Mouse (Mus musculus): ENCODE measurements at regions not wholly inside any gene's neighbourhood (a gene's known extent, or its start where the extent isn't known, plus 50 kb on each side); places are given as distances from the start of the nearest gene placed in this dataset.
A peak's percentile ranks its signal among the peaks of the same experiment; 100 is the strongest.

- H3K27ac ChIP-seq (ENCODE audit: insufficient read depth, low read depth, low read length, poor library complexity, severe bottlenecking) = 0 out of 2 replicates have a peak overlapping the region, but pooled peaks have one; percentile 10
- TF ChIP-seq HCFC1 (IDR thresholded peaks at IDR 0.05; ENCODE audit: borderline replicate concordance, insufficient read depth, low read length) (no peak), ZNF384 (IDR thresholded peaks at IDR 0.05; ENCODE audit: low read depth, low read length) (no peak), MAFK (IDR thresholded peaks at IDR 0.05; ENCODE audit: insufficient read depth, low read depth, low read length) (no peak), ZC3H11A (IDR thresholded peaks at IDR 0.05; ENCODE audit: borderline replicate concordance, low read depth, low read length) (no peak), CHD2 (IDR thresholded peaks at IDR 0.05; ENCODE audit: low read depth, low read length) (no peak)
- no peak for DNase-seq (ENCODE audit: low read depth, low spot score)
- H3K36me3 ChIP-seq (ENCODE audit: control insufficient read depth, insufficient read depth, low read length, poor library complexity, severe bottlenecking) = no peaks in the 10 kb centered on the region
- in situ Hi-C loops (cut with MboI; ENCODE audit: low sequenced_read_pairs in 2 of 2, unreplicated experiment in 2 of 2) = no loop called here
- H3K9ac ChIP-seq (ENCODE audit: insufficient read depth, low read depth, low read length, poor library complexity, severe bottlenecking) = no peak overlapping the region
- H3K4me3 ChIP-seq (ENCODE audit: insufficient read depth in 1 of 2, low read depth in 1 of 2, low read length in 2 of 2, poor library complexity in 1 of 2, severe bottlenecking in 1 of 2) = no peak overlapping the region
- H3K9me3 ChIP-seq (ENCODE audit: control insufficient read depth, insufficient read depth, low read depth, low read length) = no peaks in the 10 kb centered on the region
- H3K4me1 ChIP-seq (ENCODE audit: control insufficient read depth in 2 of 2, insufficient read depth in 2 of 2, low read length in 2 of 2, poor library complexity in 1 of 2) = no peaks in the 10 kb centered on the region
These were observed 394.7 kb downstream of the Tshz3 start for GRCm38 (mm10) chr7:37092572-37092971.

- no peak overlapping the region for H3K27ac ChIP-seq (ENCODE audit: insufficient read depth, low read depth, low read length, poor library complexity, severe bottlenecking)
- in situ Hi-C loops (cut with MboI; ENCODE audit: low sequenced_read_pairs in 2 of 2, unreplicated experiment in 2 of 2) = no loop called here
- no peak overlapping the region for H3K4me3 ChIP-seq (ENCODE audit: insufficient read depth in 1 of 2, low read depth in 1 of 2, low read length in 2 of 2, poor library complexity in 1 of 2, severe bottlenecking in 1 of 2)
- TF ChIP-seq HCFC1 (IDR thresholded peaks at IDR 0.05; ENCODE audit: borderline replicate concordance, insufficient read depth, low read length) (no peak), ZNF384 (IDR thresholded peaks at IDR 0.05; ENCODE audit: low read depth, low read length) (no peak), MAFK (IDR thresholded peaks at IDR 0.05; ENCODE audit: insufficient read depth, low read depth, low read length) (no peak), ZC3H11A (IDR thresholded peaks at IDR 0.05; ENCODE audit: borderline replicate concordance, low read depth, low read length) (no peak), CHD2 (IDR thresholded peaks at IDR 0.05; ENCODE audit: low read depth, low read length) (no peak)
- no peak overlapping the region for H3K9ac ChIP-seq (ENCODE audit: insufficient read depth, low read depth, low read length, poor library complexity, severe bottlenecking)
- no peak for DNase-seq (ENCODE audit: low read depth, low spot score)
- no peaks in the 10 kb centered on the region for H3K9me3 ChIP-seq (ENCODE audit: control insufficient read depth, insufficient read depth, low read depth, low read length)
- no peaks in the 10 kb centered on the region for H3K4me1 ChIP-seq (ENCODE audit: control insufficient read depth in 2 of 2, insufficient read depth in 2 of 2, low read length in 2 of 2, poor library complexity in 1 of 2)
- no peaks in the 10 kb centered on the region for H3K36me3 ChIP-seq (ENCODE audit: control insufficient read depth, insufficient read depth, low read length, poor library complexity, severe bottlenecking)
These were observed 395.8 kb downstream of the Tshz3 start for GRCm38 (mm10) chr7:37093721-37094120.

GRCm38 (mm10) chr7:37095839-37096238, 397.9 kb downstream of the Tshz3 start:
- H3K9me3 ChIP-seq (ENCODE audit: control insufficient read depth, insufficient read depth, low read depth, low read length) = no peaks in the 10 kb centered on the region
- no peak overlapping the region for H3K4me3 ChIP-seq (ENCODE audit: insufficient read depth in 1 of 2, low read depth in 1 of 2, low read length in 2 of 2, poor library complexity in 1 of 2, severe bottlenecking in 1 of 2)
- H3K9ac ChIP-seq (ENCODE audit: insufficient read depth, low read depth, low read length, poor library complexity, severe bottlenecking) = no peak overlapping the region
- no peaks in the 10 kb centered on the region for H3K4me1 ChIP-seq (ENCODE audit: control insufficient read depth in 2 of 2, insufficient read depth in 2 of 2, low read length in 2 of 2, poor library complexity in 1 of 2)
- no peaks in the 10 kb centered on the region for H3K36me3 ChIP-seq (ENCODE audit: control insufficient read depth, insufficient read depth, low read length, poor library complexity, severe bottlenecking)
- TF ChIP-seq CHD2 (IDR thresholded peaks at IDR 0.05; ENCODE audit: low read depth, low read length) = no peak
- TF ChIP-seq HCFC1 (IDR thresholded peaks at IDR 0.05; ENCODE audit: borderline replicate concordance, insufficient read depth, low read length) = no peak
- TF ChIP-seq MAFK (IDR thresholded peaks at IDR 0.05; ENCODE audit: insufficient read depth, low read depth, low read length) = no peak
- no peak for TF ChIP-seq ZNF384 (IDR thresholded peaks at IDR 0.05; ENCODE audit: low read depth, low read length)
- DNase-seq (ENCODE audit: low read depth, low spot score) = no peak
- H3K27ac ChIP-seq (ENCODE audit: insufficient read depth, low read depth, low read length, poor library complexity, severe bottlenecking) = no peak overlapping the region
- in situ Hi-C loops (cut with MboI; ENCODE audit: low sequenced_read_pairs in 2 of 2, unreplicated experiment in 2 of 2) = no loop called here

GRCm38 (mm10) chr7:37096291-37096690, 398.4 kb downstream of the Tshz3 start:
- Histone ChIP-seq H3K4me3 (ENCODE audit: insufficient read depth in 1 of 2, low read depth in 1 of 2, low read length in 2 of 2, poor library complexity in 1 of 2, severe bottlenecking in 1 of 2) (no peak overlapping the region), H3K36me3 (ENCODE audit: control insufficient read depth, insufficient read depth, low read length, poor library complexity, severe bottlenecking) (no peaks in the 10 kb centered on the region), H3K9me3 (ENCODE audit: control insufficient read depth, insufficient read depth, low read depth, low read length) (no peaks in the 10 kb centered on the region), H3K27ac (ENCODE audit: insufficient read depth, low read depth, low read length, poor library complexity, severe bottlenecking) (no peak overlapping the region), H3K4me1 (ENCODE audit: control insufficient read depth in 2 of 2, insufficient read depth in 2 of 2, low read length in 2 of 2, poor library complexity in 1 of 2) (no peaks in the 10 kb centered on the region), H3K9ac (ENCODE audit: insufficient read depth, low read depth, low read length, poor library complexity, severe bottlenecking) (no peak overlapping the region)
- in situ Hi-C loops (cut with MboI; ENCODE audit: low sequenced_read_pairs in 2 of 2, unreplicated experiment in 2 of 2) = no loop called here
- no peak for TF ChIP-seq HCFC1 (IDR thresholded peaks at IDR 0.05; ENCODE audit: borderline replicate concordance, insufficient read depth, low read length)
- DNase-seq (ENCODE audit: low read depth, low spot score) = no peak

GRCm38 (mm10) chr7:37098950-37099349, 401.0 kb downstream of the Tshz3 start:
- Histone ChIP-seq H3K36me3 (ENCODE audit: control insufficient read depth, insufficient read depth, low read length, poor library complexity, severe bottlenecking) (no peaks in the 10 kb centered on the region), H3K4me3 (ENCODE audit: insufficient read depth in 1 of 2, low read depth in 1 of 2, low read length in 2 of 2, poor library complexity in 1 of 2, severe bottlenecking in 1 of 2) (no peak overlapping the region), H3K9me3 (ENCODE audit: control insufficient read depth, insufficient read depth, low read depth, low read length) (no peaks in the 10 kb centered on the region), H3K9ac (ENCODE audit: insufficient read depth, low read depth, low read length, poor library complexity, severe bottlenecking) (no peak overlapping the region), H3K27ac (ENCODE audit: insufficient read depth, low read depth, low read length, poor library complexity, severe bottlenecking) (no peak overlapping the region), H3K4me1 (ENCODE audit: control insufficient read depth in 2 of 2, insufficient read depth in 2 of 2, low read length in 2 of 2, poor library complexity in 1 of 2) (no peaks in the 10 kb centered on the region)
- TF ChIP-seq HCFC1 (IDR thresholded peaks at IDR 0.05; ENCODE audit: borderline replicate concordance, insufficient read depth, low read length) (no peak), ZNF384 (IDR thresholded peaks at IDR 0.05; ENCODE audit: low read depth, low read length) (no peak), CHD2 (IDR thresholded peaks at IDR 0.05; ENCODE audit: low read depth, low read length) (no peak), MAFK (IDR thresholded peaks at IDR 0.05; ENCODE audit: insufficient read depth, low read depth, low read length) (no peak), ZC3H11A (IDR thresholded peaks at IDR 0.05; ENCODE audit: borderline replicate concordance, low read depth, low read length) (no peak)
- in situ Hi-C loops (cut with MboI; ENCODE audit: low sequenced_read_pairs in 2 of 2, unreplicated experiment in 2 of 2) = no loop called here
- DNase-seq (ENCODE audit: low read depth, low spot score) = no peak
